35 mouse cellular contexts compared by ENCODE assay signal in the genomic region with DNA sequence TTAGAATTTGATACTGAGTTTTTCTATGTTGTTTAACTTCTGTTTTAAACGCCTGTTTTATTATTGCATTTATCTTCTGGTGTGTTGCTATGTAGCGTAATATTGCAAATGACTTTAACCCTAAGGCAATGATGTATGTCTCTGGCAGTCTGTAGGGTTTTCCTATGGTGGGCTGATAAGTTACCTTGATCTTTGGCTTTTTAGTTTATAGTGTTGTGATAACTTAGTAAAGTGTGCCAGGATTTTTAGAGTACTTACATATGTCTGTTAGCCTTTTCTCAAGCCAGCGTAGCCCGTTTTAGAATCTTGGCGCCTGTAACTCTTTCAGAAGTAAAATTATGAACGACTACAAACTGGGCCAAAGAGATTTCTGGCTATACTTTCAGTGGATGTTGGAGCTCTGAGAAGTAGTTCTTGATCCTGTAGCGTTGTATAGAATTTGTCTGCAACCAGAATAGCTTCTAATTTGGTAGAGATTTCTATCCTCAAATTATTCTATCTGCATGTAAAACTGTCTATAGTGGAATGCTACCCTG. TPM values are rescaled to one million over a fixed set of nuclear protein-coding genes. Genes with fewer than 3 reads are reported as not detected.
DNase-seq lines count a peak whose midpoint lies in the region; ATAC-seq and TF ChIP-seq lines count a peak whose summit lies in the region.
"Had no signal": no experiment of that assay in that cellular context is flagged by ENCODE, and none has a peak within 500 bp of the region (broad histone marks: within the 10 kb centered on the region; RNA-seq: fewer than 3 reads in every experiment).

No protein-coding gene starts in this region.

- H3K27me3 ChIP-seq in embryonic facial prominence, embryonic 14.5 days (replicated peaks; ENCODE audit: control insufficient read depth, insufficient read depth, low read length): no peaks in the 10 kb centered on the region
- no peaks in the 10 kb centered on the region for H3K27me3 ChIP-seq in embryonic facial prominence, embryonic 10.5 days (replicated peaks; ENCODE audit: low read depth, poor library complexity, severe bottlenecking)
- no peaks in the 10 kb centered on the region for H3K27me3 ChIP-seq in kidney, postnatal 0 days (ENCODE audit: insufficient read depth, low read length)
- no peaks in the 10 kb centered on the region for H3K27me3 ChIP-seq in lung, embryonic 15.5 days
- H3K27me3 ChIP-seq in midbrain, embryonic 11.5 days (ENCODE audit: control insufficient read depth, insufficient read depth, low read length): no peaks in the 10 kb centered on the region
- H3K27me3 ChIP-seq in midbrain, postnatal 0 days (ENCODE audit: insufficient read depth, low read length): no peaks in the 10 kb centered on the region
- H3K27me3 ChIP-seq: embryonic facial prominence, embryonic 15.5 days; heart, embryonic 12.5 days; heart, embryonic 15.5 days; hindbrain, embryonic 13.5 days had no signal

- no peak overlapping the region for H3K27ac ChIP-seq in embryonic facial prominence, embryonic 14.5 days (replicated peaks; ENCODE audit: low read depth, low read length)
- H3K27ac ChIP-seq in embryonic facial prominence, embryonic 10.5 days (replicated peaks): no peak overlapping the region
- H3K27ac ChIP-seq in kidney, postnatal 0 days: no peak overlapping the region
- H3K27ac ChIP-seq in lung, embryonic 15.5 days: no peak overlapping the region
- H3K27ac ChIP-seq in midbrain, embryonic 11.5 days (ENCODE audit: low read depth, low read length): no peak overlapping the region
- H3K27ac ChIP-seq in midbrain, postnatal 0 days (ENCODE audit: low read depth, low read length): no peak overlapping the region
- H3K27ac ChIP-seq: embryonic facial prominence, embryonic 15.5 days; heart, embryonic 15.5 days; hindbrain, embryonic 10.5 days; hindbrain, embryonic 13.5 days had no signal

- H3K4me2 ChIP-seq in embryonic facial prominence, embryonic 14.5 days (ENCODE audit: low read depth, low read length): no peak overlapping the region
- H3K4me2 ChIP-seq in kidney, postnatal 0 days (ENCODE audit: low read length): no peak overlapping the region
- peak overlapping the region; percentile 17; the same call in 1 of the 2 replicates for H3K4me2 ChIP-seq in lung, embryonic 15.5 days
- H3K4me2 ChIP-seq in midbrain, embryonic 11.5 days: no peak overlapping the region
- no peak overlapping the region for H3K4me2 ChIP-seq in midbrain, postnatal 0 days (ENCODE audit: low read depth, low read length, poor library complexity, severe bottlenecking)
- H3K4me2 ChIP-seq: embryonic facial prominence, embryonic 15.5 days; heart, embryonic 12.5 days; heart, embryonic 15.5 days; hindbrain, embryonic 13.5 days had no signal

- no peak overlapping the region for H3K9ac ChIP-seq in embryonic facial prominence, embryonic 14.5 days (ENCODE audit: low read depth, low read length)
- H3K9ac ChIP-seq in kidney, postnatal 0 days (ENCODE audit: low read depth, low read length): no peak overlapping the region
- no peak overlapping the region for H3K9ac ChIP-seq in lung, embryonic 15.5 days
- H3K9ac ChIP-seq in midbrain, embryonic 11.5 days (ENCODE audit: low read length): no peak overlapping the region
- no peak overlapping the region for H3K9ac ChIP-seq in midbrain, postnatal 0 days (replicated peaks; ENCODE audit: low read length, poor library complexity, severe bottlenecking)
- H3K9ac ChIP-seq: embryonic facial prominence, embryonic 15.5 days; heart, embryonic 12.5 days; heart, embryonic 15.5 days; hindbrain, embryonic 13.5 days had no signal

- WGBS in embryonic facial prominence, embryonic 14.5 days: 73% methylated on average over 7 of the region's 7 CpGs
- WGBS in embryonic facial prominence, embryonic 10.5 days: 92% methylated on average over 7 of the region's 7 CpGs
- 60% methylated on average over 7 of the region's 7 CpGs for WGBS in kidney, postnatal 0 days
- WGBS in lung, embryonic 15.5 days: 39% methylated on average over 7 of the region's 7 CpGs
- 94% methylated on average over 7 of the region's 7 CpGs for WGBS in midbrain, embryonic 11.5 days
- WGBS in midbrain, postnatal 0 days: 91% methylated on average over 7 of the region's 7 CpGs

- no peaks in the 10 kb centered on the region for H3K36me3 ChIP-seq in embryonic facial prominence, embryonic 14.5 days (ENCODE audit: control insufficient read depth, insufficient read depth, low read length)
- H3K36me3 ChIP-seq in embryonic facial prominence, embryonic 10.5 days (replicated peaks): no peaks in the 10 kb centered on the region
- H3K36me3 ChIP-seq in kidney, postnatal 0 days (ENCODE audit: insufficient read depth, low read length): no peaks in the 10 kb centered on the region
- no peaks in the 10 kb centered on the region for H3K36me3 ChIP-seq in lung, embryonic 15.5 days
- H3K36me3 ChIP-seq in midbrain, embryonic 11.5 days (ENCODE audit: control insufficient read depth, insufficient read depth, low read length): no peaks in the 10 kb centered on the region
- H3K36me3 ChIP-seq in midbrain, postnatal 0 days (ENCODE audit: insufficient read depth, low read length): no peaks in the 10 kb centered on the region
- H3K36me3 ChIP-seq: embryonic facial prominence, embryonic 15.5 days; heart, embryonic 12.5 days; heart, embryonic 15.5 days; hindbrain, embryonic 10.5 days; hindbrain, embryonic 13.5 days had no signal

- no peak for TF ChIP-seq CTCF in kidney, postnatal 0 days (IDR thresholded peaks at IDR 0.05; ENCODE audit: low read depth)
- no peak for TF ChIP-seq CTCF in midbrain, postnatal 0 days (IDR thresholded peaks at IDR 0.05)

- no peaks in the 10 kb centered on the region for H3K4me1 ChIP-seq in embryonic facial prominence, embryonic 14.5 days (ENCODE audit: control insufficient read depth, insufficient read depth, low read length)
- H3K4me1 ChIP-seq in embryonic facial prominence, embryonic 10.5 days: peaks cover 11% of the 10 kb centered on the region
- H3K4me1 ChIP-seq in kidney, postnatal 0 days (replicated peaks; ENCODE audit: insufficient read depth, low read length): 0 out of 2 replicates have a peak, but pooled peaks cover 4% of the 10 kb centered on the region
- peaks cover 8% of the 10 kb centered on the region for H3K4me1 ChIP-seq in lung, embryonic 15.5 days
- H3K4me1 ChIP-seq in midbrain, embryonic 11.5 days (ENCODE audit: control insufficient read depth, insufficient read depth, low read length): no peaks in the 10 kb centered on the region
- no peaks in the 10 kb centered on the region for H3K4me1 ChIP-seq in midbrain, postnatal 0 days (ENCODE audit: insufficient read depth, low read length)
- H3K4me1 ChIP-seq: embryonic facial prominence, embryonic 15.5 days; heart, embryonic 12.5 days; heart, embryonic 15.5 days had no signal

- peak; percentile 4 for DNase-seq in embryonic facial prominence, embryonic 14.5 days (ENCODE audit: low spot score)
- no peak for DNase-seq in embryonic facial prominence, embryonic 10.5 days (ENCODE audit: low spot score)
- DNase-seq in kidney, postnatal 0 days (ENCODE audit: low spot score): peak; percentile 46
- no peak for DNase-seq in kidney, postnatal 36 days
- no peak for DNase-seq in lung, adult 18-20 months
- DNase-seq in midbrain, embryonic 11.5 days (ENCODE audit: low spot score, missing footprints): peak; percentile 72
- no peak for DNase-seq in midbrain, postnatal 0 days (ENCODE audit: low spot score)
- DNase-seq: adrenal gland, adult 8-10 months; cerebellum, adult 11-12 months; cerebellum, adult 8-10 months; cerebellum, postnatal 10 days; cerebellum, postnatal 36 days; embryo, embryonic 11 days; gastrocnemius, postnatal 25 days; heart, adult 18-20 months; heart, postnatal 10 days; heart, postnatal 36 days had no signal

- no peaks in the 10 kb centered on the region for H3K9me3 ChIP-seq in embryonic facial prominence, embryonic 14.5 days (ENCODE audit: control insufficient read depth, low read length)
- no peaks in the 10 kb centered on the region for H3K9me3 ChIP-seq in embryonic facial prominence, embryonic 10.5 days
- no peaks in the 10 kb centered on the region for H3K9me3 ChIP-seq in kidney, postnatal 0 days (replicated peaks; ENCODE audit: low read length)
- H3K9me3 ChIP-seq in lung, embryonic 15.5 days: no peaks in the 10 kb centered on the region
- no peaks in the 10 kb centered on the region; the same call in 1 of the 2 replicates for H3K9me3 ChIP-seq in midbrain, embryonic 11.5 days (ENCODE audit: control insufficient read depth, low read length)
- no peaks in the 10 kb centered on the region for H3K9me3 ChIP-seq in midbrain, postnatal 0 days (ENCODE audit: low read length)
- H3K9me3 ChIP-seq: embryonic facial prominence, embryonic 15.5 days; heart, embryonic 12.5 days; heart, embryonic 15.5 days; hindbrain, embryonic 10.5 days; hindbrain, embryonic 13.5 days had no signal

- H3K4me3 ChIP-seq in embryonic facial prominence, embryonic 14.5 days (ENCODE audit: low read depth, low read length): no peak overlapping the region
- H3K4me3 ChIP-seq in embryonic facial prominence, embryonic 10.5 days: no peak overlapping the region
- H3K4me3 ChIP-seq in kidney, postnatal 0 days (replicated peaks; ENCODE audit: low read depth, low read length): no peak overlapping the region
- H3K4me3 ChIP-seq in lung, embryonic 15.5 days: no peak overlapping the region
- H3K4me3 ChIP-seq in midbrain, embryonic 11.5 days (ENCODE audit: low read depth, low read length): no peak overlapping the region
- H3K4me3 ChIP-seq in midbrain, postnatal 0 days (ENCODE audit: low read depth, low read length): no peak overlapping the region
- H3K4me3 ChIP-seq: embryonic facial prominence, embryonic 15.5 days; heart, embryonic 12.5 days; heart, embryonic 15.5 days; hindbrain, embryonic 10.5 days; hindbrain, embryonic 13.5 days had no signal

- ATAC-seq in embryonic facial prominence, embryonic 14.5 days (ENCODE audit: low read depth): no peak
- no peak for ATAC-seq in kidney, postnatal 0 days (replicated peaks; ENCODE audit: low FRiP score, low read depth)
- peak; percentile 82 for ATAC-seq in lung, embryonic 15.5 days (ENCODE audit: borderline replicate concordance, extremely low read depth, low FRiP score, low TSS enrichment)
- ATAC-seq in midbrain, embryonic 11.5 days (ENCODE audit: low FRiP score): no peak
- no peak for ATAC-seq in midbrain, postnatal 0 days (ENCODE audit: low FRiP score)
- ATAC-seq: activated CD4-positive, CD25-positive, alpha-beta regulatory T cell, adult 4 months; forebrain, embryonic 14.5 days; hindbrain, embryonic 16.5 days had no signal

RNA-seq across cellular contexts. Expression of a gene that starts 8.3 kb away (rescaled TPM):
- 19.0 and 22.8 TPM in 2 replicates for polyA plus RNA-seq in embryonic facial prominence, embryonic 14.5 days (2014; fragmentation: Nextera tagmentation; extraction: Ambion mirVana)
- polyA plus RNA-seq in embryonic facial prominence, embryonic 10.5 days (2016; fragmentation: Nextera tagmentation; extraction: Ambion mirVana): 23.5 and 24.3 TPM in 2 replicates
- 31.2 and 34.5 TPM in 2 replicates for polyA plus RNA-seq in kidney, postnatal 0 days (2015; fragmentation: Nextera tagmentation; extraction: Ambion mirVana)
- 25.3 and 25.4 TPM in 2 replicates for polyA plus RNA-seq in lung, embryonic 15.5 days (2015; fragmentation: Nextera tagmentation; extraction: Ambion mirVana)
- polyA plus RNA-seq in midbrain, embryonic 11.5 days (2014; fragmentation: Nextera tagmentation; extraction: Ambion mirVana): 24.1 and 27.4 TPM in 2 replicates
- total RNA-seq in midbrain, postnatal 0 days (2014; rRNA removed): 11.6 and 23.8 TPM in 2 replicates
- polyA plus RNA-seq in midbrain, postnatal 0 days (2015; fragmentation: Nextera tagmentation; extraction: Ambion mirVana): 31.1 and 33.2 TPM in 2 replicates

RNA-seq across cellular contexts. Expression of a gene that starts 13.3 kb away (rescaled TPM):
- polyA plus RNA-seq in embryonic facial prominence, embryonic 14.5 days (2014; fragmentation: Nextera tagmentation; extraction: Ambion mirVana): not detected in 2 replicates
- not detected in 2 replicates for polyA plus RNA-seq in embryonic facial prominence, embryonic 10.5 days (2016; fragmentation: Nextera tagmentation; extraction: Ambion mirVana)
- polyA plus RNA-seq in kidney, postnatal 0 days (2015; fragmentation: Nextera tagmentation; extraction: Ambion mirVana): not detected in 2 replicates
- polyA plus RNA-seq in lung, embryonic 15.5 days (2015; fragmentation: Nextera tagmentation; extraction: Ambion mirVana): not detected in 2 replicates
- polyA plus RNA-seq in midbrain, embryonic 11.5 days (2014; fragmentation: Nextera tagmentation; extraction: Ambion mirVana): not detected in 2 replicates
- not detected in 2 replicates for total RNA-seq in midbrain, postnatal 0 days (2014; rRNA removed)
- not detected in 2 replicates for polyA plus RNA-seq in midbrain, postnatal 0 days (2015; fragmentation: Nextera tagmentation; extraction: Ambion mirVana)
- total RNA-seq: adrenal gland, adult 8-10 months; adrenal gland, postnatal 25 days; ES-E14; gastrocnemius, adult 8-10 months; gastrocnemius, postnatal 25 days; heart, adult 18-20 months; heart, postnatal 10 days; heart, postnatal 36 days had no signal
- polyA plus RNA-seq: activated CD4-positive, CD25-positive, alpha-beta regulatory T cell, adult 4 months; brain, embryonic 14.5 days; cortical plate, adult 2 months; embryonic facial prominence, embryonic 11.5 days; embryonic facial prominence, embryonic 15.5 days; forebrain, embryonic 11.5 days; forebrain, embryonic 14.5 days; frontal cortex, adult 2 months; gonadal fat pad, adult 2 months; heart, embryonic 12.5 days; heart, embryonic 15.5 days; hindbrain, embryonic 10.5 days; hindbrain, embryonic 13.5 days; hindbrain, embryonic 16.5 days had no signal

RNA-seq across cellular contexts. Expression of a gene that starts 43.4 kb away (rescaled TPM):
- 14.8 and 16.0 TPM in 2 replicates for polyA plus RNA-seq in embryonic facial prominence, embryonic 14.5 days (2014; fragmentation: Nextera tagmentation; extraction: Ambion mirVana)
- 12.2 and 13.7 TPM in 2 replicates for polyA plus RNA-seq in embryonic facial prominence, embryonic 10.5 days (2016; fragmentation: Nextera tagmentation; extraction: Ambion mirVana)
- polyA plus RNA-seq in kidney, postnatal 0 days (2015; fragmentation: Nextera tagmentation; extraction: Ambion mirVana): 3.7 and 4.3 TPM in 2 replicates
- 12.7 and 13.8 TPM in 2 replicates for polyA plus RNA-seq in lung, embryonic 15.5 days (2015; fragmentation: Nextera tagmentation; extraction: Ambion mirVana)
- polyA plus RNA-seq in midbrain, embryonic 11.5 days (2014; fragmentation: Nextera tagmentation; extraction: Ambion mirVana): 9.2 and 9.5 TPM in 2 replicates
- total RNA-seq in midbrain, postnatal 0 days (2014; rRNA removed): 17.7 and 25.3 TPM in 2 replicates
- 2.6 and 3.3 TPM in 2 replicates for polyA plus RNA-seq in midbrain, postnatal 0 days (2015; fragmentation: Nextera tagmentation; extraction: Ambion mirVana)

Comparison
In these comparisons a context has a peak if more than half of its experiments do, and no peak if none do; other contexts are left out.
1. DNase-seq: peak in embryonic facial prominence, embryonic 14.5 days (single experiment), kidney, postnatal 0 days (single experiment) and midbrain, embryonic 11.5 days (single experiment); none in embryonic facial prominence, embryonic 10.5 days (single experiment), kidney, postnatal 36 days (0 of 2), lung, adult 18-20 months (0 of 2) and midbrain, postnatal 0 days (single experiment).